Mouse (Mus musculus): ENCODE results near the gene Impdh1. TPM values are rescaled to one million over a fixed set of nuclear protein-coding genes. Genes with fewer than 3 reads are reported as not detected.

The Impdh1 gene
- polyA plus RNA-seq, 1 experiment from 2014 or later: 60.8 TPM

GRCm38 (mm10) chr6:29177901-29178879 lies 38.0 kb downstream of the Impdh1 start:
- no peak for DNase-seq (ENCODE audit: low spot score)
- peak; percentile 67 for ATAC-seq (ENCODE audit: low FRiP score)
- Histone ChIP-seq H3K9ac (peak overlapping the region; percentile 90), H3K27me3 (ENCODE audit: control insufficient read depth, insufficient read depth, low read length) (peaks cover 18% of the 10 kb centered on the region; the same call in 1 of the 2 replicates), H3K4me1 (replicated peaks; ENCODE audit: control insufficient read depth, insufficient read depth, low read length) (0 out of 2 replicates have a peak, but pooled peaks cover 9% of the 10 kb centered on the region), H3K27ac (peak overlapping the region; percentile 91), H3K9me3 (ENCODE audit: control insufficient read depth, low read length) (no peaks in the 10 kb centered on the region), H3K4me3 (replicated peaks; ENCODE audit: low read length) (peak overlapping the region; percentile 79), H3K36me3 (replicated peaks; ENCODE audit: control insufficient read depth, insufficient read depth) (0 out of 2 replicates have a peak, but pooled peaks cover 4% of the 10 kb centered on the region), H3K4me2 (replicated peaks) (peak overlapping the region; percentile 85)
- WGBS: 8% methylated on average over 16 of the region's 17 CpGs

GRCm38 (mm10) chr6:29175113-29175512 lies 41.1 kb downstream of the Impdh1 start:
- H3K4me3 ChIP-seq (replicated peaks; ENCODE audit: low read length): no peak overlapping the region
- H3K27ac ChIP-seq: no peak overlapping the region
- no peak overlapping the region for H3K4me2 ChIP-seq (replicated peaks)
- H3K36me3 ChIP-seq (replicated peaks; ENCODE audit: control insufficient read depth, insufficient read depth): 0 out of 2 replicates have a peak, but pooled peaks cover 4% of the 10 kb centered on the region
- ATAC-seq (ENCODE audit: low FRiP score) (no peak), DNase-seq (ENCODE audit: low spot score) (no peak)
- no peak overlapping the region for H3K9ac ChIP-seq
- H3K9me3 ChIP-seq (ENCODE audit: control insufficient read depth, low read length): no peaks in the 10 kb centered on the region
- H3K4me1 ChIP-seq (replicated peaks; ENCODE audit: control insufficient read depth, insufficient read depth, low read length): peaks cover 17% of the 10 kb centered on the region
- WGBS: 82% methylated on average over 3 of the region's 3 CpGs
- H3K27me3 ChIP-seq (ENCODE audit: control insufficient read depth, insufficient read depth, low read length): peaks cover 38% of the 10 kb centered on the region

- 0 out of 2 replicates have a peak, but pooled peaks cover 4% of the 10 kb centered on the region for H3K36me3 ChIP-seq (replicated peaks; ENCODE audit: control insufficient read depth, insufficient read depth)
- DNase-seq (ENCODE audit: low spot score): no peak
- H3K27ac ChIP-seq: no peak overlapping the region
- H3K27me3 ChIP-seq (ENCODE audit: control insufficient read depth, insufficient read depth, low read length): peaks cover 45% of the 10 kb centered on the region
- no peak overlapping the region for H3K4me3 ChIP-seq (replicated peaks; ENCODE audit: low read length)
- 17% methylated on average over 7 of the region's 7 CpGs for WGBS
- peaks cover 17% of the 10 kb centered on the region for H3K4me1 ChIP-seq (replicated peaks; ENCODE audit: control insufficient read depth, insufficient read depth, low read length)
- no peak overlapping the region for H3K4me2 ChIP-seq (replicated peaks)
- H3K9ac ChIP-seq: no peak overlapping the region
- no peaks in the 10 kb centered on the region for H3K9me3 ChIP-seq (ENCODE audit: control insufficient read depth, low read length)
- ATAC-seq (ENCODE audit: low FRiP score): no peak
Observed at GRCm38 (mm10) chr6:29174368-29174767, 41.8 kb downstream of the Impdh1 start.

- H3K9me3 ChIP-seq (ENCODE audit: control insufficient read depth, low read length): no peaks in the 10 kb centered on the region
- H3K36me3 ChIP-seq (replicated peaks; ENCODE audit: control insufficient read depth, insufficient read depth): 0 out of 2 replicates have a peak, but pooled peaks cover 4% of the 10 kb centered on the region
- WGBS: under 1% methylated on average over 40 of the region's 40 CpGs
- H3K4me1 ChIP-seq (replicated peaks; ENCODE audit: control insufficient read depth, insufficient read depth, low read length): peaks cover 8% of the 10 kb centered on the region
- peak overlapping the region; percentile 69 for H3K9ac ChIP-seq
- H3K27me3 ChIP-seq (ENCODE audit: control insufficient read depth, insufficient read depth, low read length): peaks cover 57% of the 10 kb centered on the region
- peak overlapping the region; percentile 44 for H3K4me3 ChIP-seq (replicated peaks; ENCODE audit: low read length)
- ATAC-seq (ENCODE audit: low FRiP score): peak; percentile 59
- no peak overlapping the region for H3K27ac ChIP-seq
- DNase-seq (ENCODE audit: low spot score): peak; percentile 76
- H3K4me2 ChIP-seq (replicated peaks): peak overlapping the region; percentile 99
Observed at GRCm38 (mm10) chr6:29170952-29171388, 45.2 kb downstream of the Impdh1 start.

GRCm38 (mm10) chr6:29170063-29170921 lies 45.9 kb downstream of the Impdh1 start:
- peak overlapping the region; percentile 99 for H3K4me2 ChIP-seq (replicated peaks)
- H3K9ac ChIP-seq: peak overlapping the region; percentile 69
- no peaks in the 10 kb centered on the region for H3K36me3 ChIP-seq (replicated peaks; ENCODE audit: control insufficient read depth, insufficient read depth)
- 1% methylated on average over 61 of the region's 63 CpGs for WGBS
- H3K4me3 ChIP-seq (replicated peaks; ENCODE audit: low read length): peak overlapping the region; percentile 44
- H3K27ac ChIP-seq: no peak overlapping the region
- H3K27me3 ChIP-seq (ENCODE audit: control insufficient read depth, insufficient read depth, low read length): peaks cover 57% of the 10 kb centered on the region
- H3K9me3 ChIP-seq (ENCODE audit: control insufficient read depth, low read length): no peaks in the 10 kb centered on the region
- H3K4me1 ChIP-seq (replicated peaks; ENCODE audit: control insufficient read depth, insufficient read depth, low read length): peaks cover 8% of the 10 kb centered on the region
- ATAC-seq (ENCODE audit: low FRiP score) (peak; percentile 45), DNase-seq (ENCODE audit: low spot score) (no peak)

GRCm38 (mm10) chr6:29169675-29170062 lies 46.5 kb downstream of the Impdh1 start:
- peaks cover 57% of the 10 kb centered on the region for H3K27me3 ChIP-seq (ENCODE audit: control insufficient read depth, insufficient read depth, low read length)
- peak overlapping the region; percentile 69 for H3K9ac ChIP-seq
- ATAC-seq (ENCODE audit: low FRiP score) (no peak), DNase-seq (ENCODE audit: low spot score) (no peak)
- 6% methylated on average over 12 of the region's 12 CpGs for WGBS
- H3K4me2 ChIP-seq (replicated peaks): peak overlapping the region; percentile 99
- H3K4me1 ChIP-seq (replicated peaks; ENCODE audit: control insufficient read depth, insufficient read depth, low read length): peaks cover 10% of the 10 kb centered on the region
- no peak overlapping the region for H3K27ac ChIP-seq
- H3K4me3 ChIP-seq (replicated peaks; ENCODE audit: low read length): peak overlapping the region; percentile 44
- no peaks in the 10 kb centered on the region for H3K36me3 ChIP-seq (replicated peaks; ENCODE audit: control insufficient read depth, insufficient read depth)
- no peaks in the 10 kb centered on the region for H3K9me3 ChIP-seq (ENCODE audit: control insufficient read depth, low read length)

- no peaks in the 10 kb centered on the region for H3K9me3 ChIP-seq (ENCODE audit: control insufficient read depth, low read length)
- H3K4me3 ChIP-seq (replicated peaks; ENCODE audit: low read length): no peak overlapping the region
- H3K36me3 ChIP-seq (replicated peaks; ENCODE audit: control insufficient read depth, insufficient read depth): no peaks in the 10 kb centered on the region
- H3K9ac ChIP-seq: no peak overlapping the region
- H3K27me3 ChIP-seq (ENCODE audit: control insufficient read depth, insufficient read depth, low read length): peaks cover 54% of the 10 kb centered on the region
- 61% methylated on average over 2 of the region's 2 CpGs for WGBS
- H3K4me2 ChIP-seq (replicated peaks): no peak overlapping the region
- DNase-seq (ENCODE audit: low spot score) (no peak), ATAC-seq (ENCODE audit: low FRiP score) (no peak)
- H3K4me1 ChIP-seq (replicated peaks; ENCODE audit: control insufficient read depth, insufficient read depth, low read length): peaks cover 13% of the 10 kb centered on the region
- H3K27ac ChIP-seq: no peak overlapping the region
Observed at GRCm38 (mm10) chr6:29168871-29169270, 47.3 kb downstream of the Impdh1 start.

GRCm38 (mm10) chr6:29166196-29166595 lies 50.0 kb downstream of the Impdh1 start:
- Histone ChIP-seq H3K27ac (0 out of 2 replicates have a peak overlapping the region, but pooled peaks have one; percentile 6), H3K9ac (no peak overlapping the region)

More at GRCm38 (mm10) chr6:29166196-29166595, 50.0 kb downstream of the Impdh1 start:
- peak; percentile 86 for DNase-seq (ENCODE audit: low spot score)
- peak; percentile 53 for ATAC-seq (ENCODE audit: low FRiP score)
- H3K4me1 ChIP-seq (replicated peaks; ENCODE audit: control insufficient read depth, insufficient read depth, low read length): peaks cover 22% of the 10 kb centered on the region
- no peaks in the 10 kb centered on the region for H3K36me3 ChIP-seq (replicated peaks; ENCODE audit: control insufficient read depth, insufficient read depth)
- peaks cover 32% of the 10 kb centered on the region for H3K27me3 ChIP-seq (ENCODE audit: control insufficient read depth, insufficient read depth, low read length)
- H3K4me3 ChIP-seq (replicated peaks; ENCODE audit: low read length): no peak overlapping the region
- no peaks in the 10 kb centered on the region for H3K9me3 ChIP-seq (ENCODE audit: control insufficient read depth, low read length)
- no peak overlapping the region for H3K4me2 ChIP-seq (replicated peaks)
- 10% methylated on average over 1 of the region's 1 CpGs for WGBS
